Mouse (Mus musculus): ENCODE data around the gene Gla. TPM values are rescaled to one million over a fixed set of nuclear protein-coding genes. Genes with fewer than 3 reads are reported as not detected.
A peak's percentile ranks its signal among the peaks of the same experiment; 100 is the strongest.

Gla gene
- polyA plus RNA-seq, 2 experiments = 1.7 to 3.9 TPM

GRCm38 (mm10) chrX:134612285-134612959, 11.5 kb upstream of the Gla start:
- Histone ChIP-seq H3K27ac (no peak overlapping the region), H3K27me3 (ENCODE audit: control insufficient read depth, insufficient read depth, low read length) (no peaks in the 10 kb centered on the region), H3K4me3 (ENCODE audit: insufficient read depth in 1 of 2, low read depth in 2 of 2, low read length in 2 of 2) (peak overlapping the region; percentile 35 to 58), H3K4me2 (ENCODE audit: low read depth) (peak overlapping the region; percentile 57), H3K36me3 (replicated peaks; ENCODE audit: control insufficient read depth, insufficient read depth, low read depth) (no peaks in the 10 kb centered on the region), H3K4me1 (replicated peaks; ENCODE audit: control insufficient read depth in 2 of 2, insufficient read depth in 2 of 2, low read length in 1 of 2) (peaks cover 2 to 11% of the 10 kb centered on the region in 2 experiments; a peak in 2 of 4 replicates), H3K9ac (replicated peaks) (peak overlapping the region; percentile 11), H3K9me3 (ENCODE audit: control insufficient read depth, low read length) (no peaks in the 10 kb centered on the region)
- WGBS (ENCODE audit: insufficient replicate concordance) = 11% methylated on average over 15 of the region's 15 CpGs
- DNase-seq (ENCODE audit: low read depth in 3 of 3, low spot score in 3 of 3) (peak in 1 of 3 experiments; percentile 24), ATAC-seq (ENCODE audit: insufficient read depth) (peak; percentile 63)
- TF ChIP-seq CTCF (IDR thresholded peaks at IDR 0.05; ENCODE audit: low read depth) = no peak
- TF ChIP-seq EP300 (IDR thresholded peaks at IDR 0.05; ENCODE audit: low read depth) = no peak

- Histone ChIP-seq H3K9me3 (ENCODE audit: control insufficient read depth, low read length) (no peaks in the 10 kb centered on the region), H3K27ac (no peak overlapping the region), H3K4me1 (replicated peaks; ENCODE audit: control insufficient read depth in 2 of 2, insufficient read depth in 2 of 2, low read length in 1 of 2) (peaks cover 2 to 11% of the 10 kb centered on the region in 2 experiments; a peak in 2 of 4 replicates), H3K4me2 (ENCODE audit: low read depth) (peak overlapping the region; percentile 18; the same call in 1 of the 2 replicates), H3K4me3 (ENCODE audit: insufficient read depth in 1 of 2, low read depth in 2 of 2, low read length in 2 of 2) (no peak overlapping the region), H3K27me3 (ENCODE audit: control insufficient read depth, insufficient read depth, low read length) (no peaks in the 10 kb centered on the region), H3K36me3 (replicated peaks; ENCODE audit: control insufficient read depth, insufficient read depth, low read depth) (no peaks in the 10 kb centered on the region; the same call in 1 of the 2 replicates), H3K9ac (replicated peaks) (no peak overlapping the region)
- DNase-seq (ENCODE audit: low read depth in 3 of 3, low spot score in 3 of 3) = no peak
- peak; percentile 63 for ATAC-seq (ENCODE audit: insufficient read depth)
- 36% methylated on average over 4 of the region's 4 CpGs for WGBS (ENCODE audit: insufficient replicate concordance)
- no peak for TF ChIP-seq EP300 (IDR thresholded peaks at IDR 0.05; ENCODE audit: low read depth)
- no peak for TF ChIP-seq CTCF (IDR thresholded peaks at IDR 0.05; ENCODE audit: low read depth)
These were observed 10.1 kb upstream of the Gla start for GRCm38 (mm10) chrX:134610984-134611383.

GRCm38 (mm10) chrX:134609472-134609871, 8.5 kb upstream of the Gla start:
- Histone ChIP-seq H3K4me3 (ENCODE audit: insufficient read depth in 1 of 2, low read depth in 2 of 2, low read length in 2 of 2) (no peak overlapping the region), H3K4me1 (replicated peaks; ENCODE audit: control insufficient read depth in 2 of 2, insufficient read depth in 2 of 2, low read length in 1 of 2) (peaks cover 2 to 11% of the 10 kb centered on the region in 2 experiments; a peak in 2 of 4 replicates), H3K27me3 (ENCODE audit: control insufficient read depth, insufficient read depth, low read length) (no peaks in the 10 kb centered on the region), H3K36me3 (replicated peaks; ENCODE audit: control insufficient read depth, insufficient read depth, low read depth) (no peaks in the 10 kb centered on the region; the same call in 1 of the 2 replicates), H3K27ac (no peak overlapping the region), H3K9me3 (ENCODE audit: control insufficient read depth, low read length) (no peaks in the 10 kb centered on the region), H3K4me2 (ENCODE audit: low read depth) (no peak overlapping the region), H3K9ac (replicated peaks) (no peak overlapping the region)
- ATAC-seq (ENCODE audit: insufficient read depth) (no peak), DNase-seq (ENCODE audit: low read depth in 3 of 3, low spot score in 3 of 3) (no peak)
- 19% methylated on average over 4 of the region's 4 CpGs for WGBS (ENCODE audit: insufficient replicate concordance)
- TF ChIP-seq CTCF (IDR thresholded peaks at IDR 0.05; ENCODE audit: low read depth) (peak; percentile 54), EP300 (IDR thresholded peaks at IDR 0.05; ENCODE audit: low read depth) (no peak)

- Histone ChIP-seq H3K9ac (replicated peaks) (peak overlapping the region; percentile 84), H3K27ac (peak overlapping the region; percentile 66), H3K4me1 (replicated peaks; ENCODE audit: control insufficient read depth in 2 of 2, insufficient read depth in 2 of 2, low read length in 1 of 2) (peaks cover 0 to 2% of the 10 kb centered on the region in 2 experiments; a peak in 1 of 4 replicates), H3K9me3 (ENCODE audit: control insufficient read depth, low read length) (no peaks in the 10 kb centered on the region), H3K27me3 (ENCODE audit: control insufficient read depth, insufficient read depth, low read length) (no peaks in the 10 kb centered on the region), H3K4me2 (ENCODE audit: low read depth) (peak overlapping the region; percentile 67), H3K36me3 (replicated peaks; ENCODE audit: control insufficient read depth, insufficient read depth, low read depth) (no peaks in the 10 kb centered on the region), H3K4me3 (ENCODE audit: insufficient read depth in 1 of 2, low read depth in 2 of 2, low read length in 2 of 2) (peak overlapping the region; percentile 75 to 96)
- TF ChIP-seq EP300 (IDR thresholded peaks at IDR 0.05; ENCODE audit: low read depth) (no peak), CTCF (IDR thresholded peaks at IDR 0.05; ENCODE audit: low read depth) (no peak)
- 12% methylated on average over 41 of the region's 43 CpGs for WGBS (ENCODE audit: insufficient replicate concordance)
- DNase-seq (ENCODE audit: low read depth in 3 of 3, low spot score in 3 of 3) = no peak
- ATAC-seq (ENCODE audit: insufficient read depth) = peak; percentile 82
These were observed 625 bp upstream of the Gla start for GRCm38 (mm10) chrX:134601380-134602120.

All from liver, embryonic 14.5 days (tissue).